Mouse (Mus musculus): Measurements from ENCODE around the gene Zfp575.

The Zfp575 gene

DNA sequence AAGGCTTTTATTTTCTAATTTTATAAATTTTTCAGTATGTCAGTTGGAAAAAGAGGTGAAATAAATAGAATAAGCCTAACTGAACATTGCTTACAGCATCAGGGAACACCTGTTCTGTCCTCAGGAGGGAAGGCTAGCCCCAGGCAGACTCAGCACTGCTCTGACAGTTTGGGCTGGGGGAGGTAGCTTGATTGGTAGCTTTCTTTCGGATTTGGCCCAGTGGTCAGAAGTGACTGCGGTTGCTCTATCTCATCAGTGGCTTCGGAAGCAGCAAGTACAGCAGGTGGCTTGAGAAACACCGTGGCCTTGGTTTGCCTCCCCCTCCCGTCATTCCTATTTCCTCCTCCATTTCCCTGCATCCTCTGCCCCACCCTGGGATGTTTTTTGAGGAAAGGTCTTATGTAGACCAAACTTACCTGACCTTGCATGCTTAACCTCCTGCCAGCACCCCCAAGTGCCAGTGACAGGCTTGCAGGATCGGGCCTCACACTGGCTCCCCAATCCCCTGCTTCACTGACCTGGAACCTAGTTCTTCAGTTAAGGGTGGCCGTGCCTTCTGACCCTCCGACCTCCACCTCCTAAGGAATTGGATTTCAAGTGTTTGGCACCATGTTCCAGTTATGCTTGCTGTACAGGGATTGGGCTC, 24.1 kb downstream of the Zfp575 start:
- no peak for DNase-seq (ENCODE audit: low spot score)

DNA sequence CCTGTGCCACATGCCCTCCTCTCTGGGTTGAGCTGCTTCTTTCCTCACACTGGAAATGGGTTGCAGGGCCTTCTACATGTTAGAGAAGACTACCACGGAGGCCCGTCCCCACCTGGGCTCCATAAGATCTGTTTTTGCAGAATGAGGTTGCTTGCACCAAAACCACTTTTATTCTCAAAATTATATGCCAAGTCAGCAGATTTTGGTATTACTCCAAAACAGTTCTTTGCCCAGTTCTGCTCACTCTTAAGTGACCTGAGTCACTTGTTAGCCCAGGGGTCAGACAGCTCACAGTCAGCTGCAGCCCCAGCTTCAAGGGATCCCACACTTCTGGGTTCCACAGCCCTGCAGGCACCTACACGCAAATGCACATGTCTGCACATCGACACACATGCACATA, 26.0 kb downstream of the Zfp575 start:
- DNase-seq (ENCODE audit: low spot score), result no peak

DNA sequence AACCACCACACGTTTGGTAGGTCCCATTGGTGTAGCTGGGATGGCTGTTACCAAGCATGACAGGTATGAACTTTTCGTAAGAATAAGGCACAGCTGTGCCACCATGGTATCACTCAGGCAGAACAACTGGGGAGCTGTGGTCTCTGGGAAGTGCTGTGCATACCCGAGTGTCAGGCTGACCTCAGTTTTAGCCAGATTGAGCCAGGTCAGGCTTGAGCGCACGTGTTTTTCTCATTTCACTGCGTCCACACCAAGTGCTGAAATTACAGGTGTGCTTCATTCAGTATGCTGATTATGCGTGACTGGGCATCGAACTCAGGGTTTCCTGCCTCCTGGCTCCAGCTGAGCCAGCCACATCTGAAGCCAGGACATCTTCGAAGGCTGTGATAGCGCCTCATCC, 31.7 kb downstream of the Zfp575 start:
- DNase-seq (ENCODE audit: low spot score), result no peak

DNA sequence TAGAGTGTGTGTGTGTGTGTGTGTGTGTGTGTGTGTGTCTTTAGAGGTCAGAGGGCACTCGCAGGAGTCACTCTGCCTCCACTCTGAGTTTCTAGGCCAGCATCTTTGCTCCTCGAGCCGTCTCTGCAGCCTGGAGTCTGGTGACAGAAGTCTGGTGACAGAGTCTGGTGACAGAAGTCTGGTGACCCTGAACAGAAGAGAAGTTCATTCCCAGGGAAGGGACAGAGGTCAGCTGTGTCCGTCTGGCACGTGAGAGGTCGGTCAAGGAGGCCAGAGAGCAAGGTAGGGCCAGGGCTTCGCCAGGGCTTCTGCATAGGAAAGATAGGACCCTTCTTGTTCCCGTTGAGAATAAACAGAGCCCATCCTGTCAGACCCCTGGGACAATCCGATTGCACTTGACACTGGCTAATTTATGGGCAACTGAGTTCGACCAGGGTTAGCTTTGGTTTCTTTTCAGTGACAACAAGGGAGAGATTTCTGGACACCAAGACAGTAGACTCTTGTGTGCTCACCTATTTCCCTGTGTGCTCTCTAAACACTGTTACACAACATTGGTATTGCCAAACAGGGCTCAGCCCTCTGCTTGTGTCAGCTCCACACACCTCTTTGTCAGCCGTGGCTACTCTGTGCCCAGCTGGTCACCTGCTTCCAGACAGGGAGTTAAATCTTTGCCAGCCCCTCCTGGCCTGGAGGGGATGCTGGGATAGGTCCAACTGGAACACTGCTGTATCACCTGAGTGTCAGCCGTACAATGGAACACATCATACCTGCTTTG, 35.3 kb downstream of the Zfp575 start:
- DNase-seq (ENCODE audit: low spot score), result no peak

DNA sequence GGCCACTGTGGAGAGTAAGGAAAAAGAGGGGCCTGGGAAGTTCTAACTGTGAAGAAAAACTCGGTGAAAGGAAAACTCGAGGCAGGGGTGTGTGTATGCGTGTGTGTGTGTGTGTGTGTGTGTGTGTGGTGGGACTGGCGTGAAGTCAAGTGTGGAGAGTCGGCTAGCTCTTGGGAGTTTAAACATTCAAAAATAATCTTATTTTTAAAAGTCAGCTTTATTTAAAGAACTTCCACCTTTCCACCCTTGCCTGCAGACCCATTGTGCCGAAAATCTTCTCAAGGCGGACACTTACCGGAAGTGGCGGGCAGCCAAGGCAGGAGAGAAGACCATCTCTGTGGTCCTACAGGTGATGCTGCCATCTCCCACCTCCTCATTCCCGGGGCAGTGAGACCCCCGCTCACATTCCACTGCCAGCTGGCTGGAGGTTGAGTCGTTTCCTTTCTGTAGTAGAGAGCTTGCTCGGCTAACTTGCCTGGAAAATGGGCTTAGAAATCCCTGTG, 39.9 kb downstream of the Zfp575 start:
- DNase-seq (ENCODE audit: low spot score), result no peak

DNA sequence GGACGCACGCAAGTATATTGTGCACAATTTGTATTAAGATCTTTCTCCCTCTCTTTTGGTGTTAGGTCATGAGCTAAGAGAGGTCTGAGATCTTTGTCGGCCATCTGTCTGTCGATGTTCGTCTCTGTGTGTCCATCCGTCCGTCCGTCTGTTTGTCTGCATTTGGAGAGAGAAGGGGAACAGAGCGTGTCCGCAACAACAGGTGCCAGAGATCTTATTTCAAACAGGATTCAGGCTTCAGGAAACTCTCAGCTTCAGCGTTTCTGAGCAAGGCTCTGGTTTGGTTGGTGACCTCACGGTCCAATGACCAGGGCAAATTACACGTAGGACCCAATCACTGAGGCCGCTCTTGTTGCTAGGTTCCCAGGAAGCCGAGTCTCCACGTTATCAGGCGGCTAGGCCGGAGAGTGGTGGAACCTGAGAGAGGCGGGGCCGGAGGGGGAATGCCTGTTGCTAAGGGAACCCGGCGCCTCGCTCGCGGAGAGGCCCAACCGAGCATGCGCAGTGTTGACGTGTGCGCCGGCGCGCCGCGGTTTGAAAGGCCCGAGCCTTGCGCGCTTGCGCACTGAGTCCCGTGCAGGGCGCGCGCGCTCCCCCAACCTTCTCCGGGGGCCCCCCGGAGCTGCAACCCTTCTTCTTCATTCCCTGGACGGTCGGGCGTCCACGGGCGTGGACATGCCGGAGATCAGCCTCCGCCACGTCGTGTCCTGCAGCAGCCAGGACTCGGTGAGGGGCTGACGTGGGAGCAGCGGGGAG, 40.6 kb downstream of the Zfp575 start:
- peak; percentile 99 for DNase-seq (ENCODE audit: low spot score)

DNA sequence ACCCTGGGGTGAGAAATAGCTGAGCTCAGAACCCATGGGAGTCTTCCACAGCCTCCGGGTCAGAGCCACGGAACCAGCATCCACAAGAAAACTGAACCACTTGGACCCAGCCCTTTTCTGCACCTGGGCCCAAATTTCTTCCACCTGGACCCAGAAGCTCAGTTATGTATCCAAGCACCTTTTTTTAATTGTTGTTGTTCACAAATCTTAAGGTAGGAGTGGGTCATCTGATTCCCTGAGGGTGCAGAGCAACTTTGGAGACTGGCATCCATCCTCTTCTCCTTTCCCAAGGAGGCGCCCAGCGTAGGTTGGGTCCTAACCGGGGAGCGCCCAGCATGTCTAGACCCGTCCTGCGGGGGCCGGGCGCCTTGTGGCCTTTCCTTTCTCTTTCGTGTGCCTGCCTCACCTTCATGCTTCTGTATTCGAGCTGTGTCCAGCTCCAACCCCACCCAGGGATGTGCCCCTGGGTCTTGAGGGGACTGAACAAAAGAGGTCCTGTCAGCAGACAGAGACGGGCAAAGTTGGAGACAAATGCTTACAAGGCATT, 41.3 kb downstream of the Zfp575 start, which contains the start of the genes Pinlyp and Xrcc1:
Gene Pinlyp, minus strand, starts transcription at position 51 of the 547 bp plus-strand sequence.
Gene Xrcc1, plus strand, starts transcription at position 222 of the 547 bp plus-strand sequence.
- DNase-seq (ENCODE audit: low spot score), result peak; percentile 30

DNA sequence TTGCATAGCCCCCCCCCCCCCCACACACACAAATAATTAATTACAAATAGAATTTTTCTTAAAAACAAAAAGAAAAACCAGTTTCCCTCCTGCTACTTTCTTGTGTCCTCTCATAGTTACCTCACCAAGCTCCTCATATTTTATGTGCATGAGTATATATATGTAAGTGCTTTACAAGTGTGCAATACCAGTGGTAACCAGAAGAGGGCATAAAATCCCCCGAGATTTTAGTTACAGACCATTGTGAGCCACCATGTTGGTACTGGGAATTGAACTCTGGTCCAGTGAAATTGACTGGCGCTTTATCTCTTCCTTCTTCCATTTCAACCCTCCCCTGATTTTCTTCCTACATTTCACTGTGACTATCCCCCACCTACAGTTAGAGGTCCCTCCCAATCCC, 42.9 kb downstream of the Zfp575 start:
- no peak for DNase-seq (ENCODE audit: low spot score)

DNA sequence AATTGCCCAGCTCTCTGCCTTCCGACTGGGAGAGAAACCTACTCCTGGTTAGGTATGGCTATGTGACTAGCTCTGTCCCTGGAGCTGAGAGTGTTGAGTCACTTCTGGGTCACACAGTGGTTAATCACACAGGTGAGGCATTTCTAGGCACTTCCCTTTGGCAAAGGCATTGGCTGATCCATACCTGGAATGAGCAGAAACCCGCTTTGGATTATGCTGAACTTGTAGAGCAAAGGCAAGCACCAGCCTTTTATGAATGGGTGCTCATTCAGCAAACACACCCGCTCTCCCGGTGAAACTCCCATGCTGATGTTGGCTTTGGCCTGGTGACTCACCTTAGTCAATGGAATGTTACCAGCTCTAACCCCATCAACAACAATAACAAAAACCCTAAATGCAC, 47.8 kb downstream of the Zfp575 start:
- no peak for DNase-seq (ENCODE audit: low spot score)

DNA sequence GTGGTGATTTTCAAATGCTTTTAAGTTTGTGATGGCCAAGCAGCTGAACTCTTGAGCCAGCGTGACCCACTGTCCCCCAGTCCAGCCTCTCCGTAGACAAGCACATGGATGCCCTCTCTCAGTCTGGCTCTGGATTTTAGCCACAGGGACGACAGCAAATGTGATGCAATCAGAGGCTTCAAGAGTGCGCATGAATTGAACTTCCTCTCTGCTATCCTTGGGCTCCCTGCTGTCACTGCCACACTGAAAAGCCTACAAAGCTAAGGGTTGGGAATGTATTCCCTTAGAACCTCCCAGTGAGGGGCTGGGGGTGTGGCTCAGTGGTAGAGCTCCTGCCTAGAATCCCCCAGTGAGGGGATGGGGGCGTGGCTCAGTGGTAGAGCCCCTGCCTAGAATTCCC, 48.7 kb downstream of the Zfp575 start:
- no peak for DNase-seq (ENCODE audit: low spot score)

DNA sequence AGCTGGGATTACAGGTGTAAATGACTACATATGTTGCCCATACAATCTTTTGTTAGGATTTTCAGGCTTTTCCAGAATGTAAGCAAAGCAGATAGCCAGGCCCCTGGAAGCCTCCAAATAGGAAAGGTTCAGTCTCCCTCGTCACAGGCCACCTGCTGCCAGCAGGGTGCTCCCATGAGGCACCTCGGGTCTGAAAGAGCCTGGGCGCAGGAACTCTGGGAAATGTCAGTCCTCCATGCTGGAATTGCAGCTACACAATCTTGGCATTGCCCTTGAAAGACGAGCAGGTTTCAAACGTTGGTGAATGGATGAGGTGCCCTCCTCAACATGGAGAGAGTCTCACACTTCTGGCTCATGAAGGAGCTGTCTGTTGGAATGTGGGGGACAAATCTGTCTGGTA, 49.3 kb downstream of the Zfp575 start:
- DNase-seq (ENCODE audit: low spot score), result no peak

DNA sequence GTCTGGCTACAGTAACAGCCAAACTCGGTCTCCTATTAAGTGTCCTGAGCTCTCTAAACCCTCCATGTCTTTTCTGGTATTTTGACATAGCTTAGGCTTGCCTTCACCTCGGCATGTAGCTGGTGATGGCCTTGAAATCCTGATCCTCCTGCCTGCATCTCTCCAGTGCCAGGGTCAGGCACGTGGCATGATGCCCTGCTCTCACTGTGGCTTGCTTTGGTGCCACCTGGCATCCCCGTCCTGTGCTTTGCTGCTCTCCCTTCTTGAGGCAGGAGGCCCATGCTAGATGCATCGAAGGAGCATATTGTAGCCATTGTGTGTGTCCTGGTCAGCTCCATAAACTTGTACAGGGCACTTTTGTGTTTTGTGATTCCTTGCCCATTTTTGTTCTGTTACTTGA, 49.9 kb downstream of the Zfp575 start:
- DNase-seq (ENCODE audit: low spot score), result no peak

DNA sequence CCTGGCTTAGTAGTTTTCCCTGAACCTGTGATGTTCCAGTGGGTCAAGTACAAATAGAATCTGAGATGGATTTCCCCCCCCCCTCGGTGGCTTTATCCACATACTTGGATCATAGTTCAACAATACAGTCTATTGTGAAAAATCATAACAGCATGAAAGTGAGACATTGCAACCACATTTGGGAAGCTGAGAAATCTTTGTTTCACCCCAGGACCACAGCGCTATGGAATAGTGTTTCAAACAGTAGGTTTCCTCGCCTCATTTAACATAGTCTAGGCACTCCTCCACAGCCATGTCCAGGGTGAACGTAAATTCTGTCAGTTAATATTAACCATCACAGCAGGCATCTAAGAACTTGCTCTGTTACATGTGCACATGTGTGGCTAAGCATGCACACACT, 50.4 kb downstream of the Zfp575 start:
- DNase-seq (ENCODE audit: low spot score), result no peak

DNA sequence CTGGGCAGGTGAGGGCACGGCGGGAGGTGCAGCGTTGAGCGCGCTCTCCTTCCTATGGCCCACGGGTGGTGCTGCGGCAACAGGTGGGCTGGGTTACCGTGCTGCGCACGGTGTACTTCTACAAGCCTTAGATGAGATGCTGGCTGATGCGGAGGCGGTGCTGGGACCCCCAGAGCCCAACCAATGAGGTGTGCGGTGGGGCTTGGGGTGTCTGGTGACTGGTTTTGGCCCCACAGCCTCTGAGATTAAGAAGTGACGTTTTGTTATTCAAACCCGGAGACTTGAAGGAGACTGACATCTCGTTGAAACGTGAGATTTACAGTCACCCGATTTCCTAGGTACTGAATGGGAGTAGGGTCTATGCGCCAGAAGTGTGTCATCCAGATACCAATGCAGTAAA, 53.1 kb downstream of the Zfp575 start:
- no peak for DNase-seq (ENCODE audit: low spot score)

Data from urinary bladder, postnatal 25 days (tissue).